Mouse (Mus musculus) brown adipose tissue, adult 24 weeks (tissue): ENCODE measurements around the gene Nhej1. TPM values are rescaled to one million over a fixed set of nuclear protein-coding genes. Genes with fewer than 3 reads are reported as not detected.

Source experiments
- H3K27ac ChIP-seq: fragments of 200-500 bp; replicated peaks from 2 replicates; pipeline ENCODE4 v1.5.1; 2012; ENCODE audit warnings: low read depth, mild to moderate bottlenecking, low read length
- H3K4me1 ChIP-seq: fragments of 200-500 bp; 2 replicates; pipeline ENCODE4 v1.6.1; 2012; ENCODE audit warnings: low read length, mixed read lengths; ENCODE audit not compliant: control insufficient read depth, insufficient read depth, insufficient read length
- H3K4me3 ChIP-seq: fragments of 200-500 bp; 2 replicates; pipeline ENCODE4 v1.5.1; 2012; ENCODE audit warnings: low read depth, mild to moderate bottlenecking, low read length, moderate library complexity; ENCODE audit not compliant: insufficient read depth
- polyA plus RNA-seq: library from polyadenylated mRNA; stranded (reverse); fragments of >200 nt; gene quantifications from 2 replicates; pipeline ENCODE4 v1.2.4, GENCODE M21; 2012; ENCODE audit not compliant: missing spikeins, insufficient read depth, insufficient read length

Gene Nhej1
- polyA plus RNA-seq, 1 experiment = 8.2 TPM

DNA sequence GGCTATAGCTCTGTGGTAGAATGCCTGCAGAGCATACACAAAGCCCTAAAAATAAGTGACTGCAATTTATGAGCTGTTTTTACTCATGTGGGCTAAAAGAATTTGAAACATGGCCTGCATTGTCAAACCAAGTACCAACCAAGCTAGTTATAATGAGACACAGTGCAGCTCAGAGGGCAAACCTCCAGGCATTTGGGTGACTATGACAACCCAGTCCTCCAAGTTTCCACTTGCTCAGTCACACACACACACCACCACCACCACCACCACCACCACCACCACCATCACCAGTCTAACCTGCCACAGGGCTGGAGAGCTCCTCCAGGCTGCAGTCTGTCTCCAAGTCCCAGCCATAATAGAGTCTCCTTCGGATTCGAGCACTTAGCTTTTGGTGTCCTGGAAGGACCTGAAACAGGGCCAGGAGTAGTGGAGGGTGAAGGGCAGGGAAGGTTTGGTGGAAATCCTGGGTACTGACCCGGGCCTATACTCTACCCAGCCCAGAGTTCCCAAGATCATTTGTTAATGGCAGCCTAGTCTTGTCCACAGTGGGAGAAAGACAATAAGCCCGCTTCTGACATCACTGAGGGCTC is 15.7 kb upstream of the Nhej1 start:
- no peaks in the 10 kb centered on the region for H3K4me1 ChIP-seq
- H3K27ac ChIP-seq = peak overlapping the region; percentile 91
- peak overlapping the region; percentile 69 for H3K4me3 ChIP-seq

DNA sequence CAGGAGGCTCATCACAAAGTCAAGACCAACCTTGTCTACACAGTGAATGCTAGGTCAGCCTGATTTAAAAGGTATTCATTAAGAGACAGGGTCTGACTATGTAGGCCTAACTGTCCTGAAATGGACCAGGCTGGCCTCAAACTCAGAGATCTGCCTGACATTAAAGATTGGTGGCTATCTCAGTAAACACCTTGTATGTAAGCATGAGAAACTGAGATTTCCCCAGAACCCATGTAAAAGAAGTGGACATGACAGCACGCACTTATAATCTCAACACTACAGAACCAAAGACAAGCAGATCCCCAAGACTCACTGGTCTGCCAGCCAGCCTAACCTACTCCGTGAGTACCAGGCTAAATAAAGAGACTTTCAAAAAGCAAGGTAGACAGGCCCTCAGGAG is 13.4 kb upstream of the Nhej1 start:
- Histone ChIP-seq H3K4me1 (no peaks in the 10 kb centered on the region), H3K4me3 (no peak overlapping the region), H3K27ac (no peak overlapping the region)

DNA sequence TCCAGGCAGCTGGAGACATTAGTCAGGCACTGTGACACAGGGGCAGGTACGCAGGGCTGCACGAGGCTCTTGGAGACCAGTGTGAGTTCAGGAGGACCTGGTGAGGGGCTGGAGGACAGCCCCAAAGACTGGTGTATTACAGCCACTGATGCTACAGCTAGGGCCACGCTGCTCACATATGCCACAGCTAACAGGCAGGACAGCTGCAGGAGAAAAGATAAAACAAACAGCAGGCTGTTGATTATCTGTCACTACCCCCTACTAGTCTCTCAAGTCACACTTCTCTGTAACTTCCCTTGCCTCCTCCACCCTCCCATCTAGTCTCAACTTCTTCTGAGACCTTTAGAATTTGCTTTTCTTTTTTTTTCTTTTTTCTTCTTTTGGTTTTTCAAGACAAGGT is 11.7 kb upstream of the Nhej1 start:
- Histone ChIP-seq H3K27ac (no peak overlapping the region), H3K4me1 (no peaks in the 10 kb centered on the region), H3K4me3 (no peak overlapping the region)

DNA sequence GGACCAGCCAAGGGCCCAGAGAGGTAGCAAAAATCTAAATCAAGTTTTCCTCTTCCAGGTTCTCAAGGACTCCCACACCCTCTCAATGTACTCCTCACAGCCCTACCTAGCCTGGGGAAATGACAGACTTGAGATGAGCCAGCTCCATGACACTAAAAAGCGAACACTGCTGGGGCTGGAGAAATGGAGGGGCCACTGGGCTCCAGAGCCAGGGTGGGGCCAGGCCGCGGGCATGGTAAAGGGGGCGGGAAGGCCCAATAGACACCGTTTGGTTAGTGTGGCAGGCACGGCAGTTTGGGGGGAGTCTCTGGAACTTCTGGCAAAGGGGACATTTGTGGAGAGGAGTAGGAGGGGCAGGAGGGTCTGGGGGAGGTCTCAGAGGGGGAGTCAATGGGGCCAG is 11.3 kb upstream of the Nhej1 start:
- no peaks in the 10 kb centered on the region for H3K4me1 ChIP-seq
- no peak overlapping the region for H3K4me3 ChIP-seq
- H3K27ac ChIP-seq = no peak overlapping the region

DNA sequence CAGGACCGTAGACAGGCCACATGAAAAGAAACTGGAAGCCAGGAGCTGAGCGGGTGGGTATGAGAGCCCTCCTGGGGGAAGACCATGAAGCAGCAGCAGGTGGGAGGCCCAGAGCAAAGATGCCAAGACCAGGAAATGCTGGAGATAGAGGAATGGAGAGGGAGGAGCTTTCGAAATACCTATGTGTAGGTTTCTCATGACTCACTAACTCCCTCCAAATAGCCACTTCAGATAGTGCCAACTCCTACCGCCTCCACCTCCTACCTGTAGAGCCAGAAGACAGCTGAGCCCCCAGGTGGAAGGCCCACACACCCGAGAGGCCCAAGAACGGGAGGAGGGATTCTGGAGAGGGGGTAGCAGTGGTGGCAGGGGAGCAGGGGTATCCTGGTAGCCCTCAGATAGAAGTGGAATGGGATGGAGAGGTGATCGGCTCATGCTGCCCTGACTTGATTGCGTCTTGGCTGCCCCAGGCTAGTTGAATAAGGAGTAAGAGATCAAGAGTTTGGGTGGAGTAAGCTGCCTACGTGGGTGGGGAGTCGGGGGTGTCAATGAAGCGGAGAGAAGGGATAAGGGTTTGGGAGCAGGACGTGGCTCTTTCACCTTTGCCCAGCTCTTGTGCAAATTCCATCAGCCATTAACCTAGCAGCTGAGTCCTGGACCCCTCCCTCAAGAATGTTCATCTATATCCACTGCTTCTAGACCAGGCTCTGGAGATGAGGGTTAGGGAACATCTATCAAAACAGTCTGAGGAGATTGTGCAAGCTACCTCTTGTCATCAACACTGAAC is 8.6 kb upstream of the Nhej1 start, which contains the start of gene Slc23a3:
Slc23a3 (minus strand) TSS at position 470 of the 787 bp plus-strand sequence.
- Histone ChIP-seq H3K27ac (no peak within 1 kb of the TSS), H3K4me3 (no peak within 1 kb of the TSS), H3K4me1 (no peaks in the 10 kb centered on the region)

DNA sequence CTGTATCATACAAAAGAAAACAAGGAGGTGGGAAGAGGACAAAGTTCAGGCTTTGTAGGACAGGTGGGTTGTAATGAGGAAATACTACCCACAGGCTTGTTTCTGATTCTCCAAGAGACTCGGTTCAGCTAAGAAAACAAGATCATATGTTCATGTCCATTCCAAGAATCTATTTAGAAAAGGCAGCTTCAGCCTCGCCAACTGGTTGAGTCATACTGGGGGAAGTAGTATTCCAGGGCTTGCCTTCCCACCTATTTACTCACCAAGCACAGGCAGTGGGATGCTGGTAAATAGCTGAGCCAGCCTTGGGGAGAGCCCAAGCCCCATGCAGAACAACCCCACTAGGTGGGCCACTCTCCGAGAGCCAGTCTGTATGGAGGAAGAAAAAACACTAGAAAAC is 3.6 kb upstream of the Nhej1 start:
- H3K27ac ChIP-seq = no peak overlapping the region
- peaks cover 3% of the 10 kb centered on the region; the same call in 1 of the 2 replicates for H3K4me1 ChIP-seq
- H3K4me3 ChIP-seq = no peak overlapping the region

DNA sequence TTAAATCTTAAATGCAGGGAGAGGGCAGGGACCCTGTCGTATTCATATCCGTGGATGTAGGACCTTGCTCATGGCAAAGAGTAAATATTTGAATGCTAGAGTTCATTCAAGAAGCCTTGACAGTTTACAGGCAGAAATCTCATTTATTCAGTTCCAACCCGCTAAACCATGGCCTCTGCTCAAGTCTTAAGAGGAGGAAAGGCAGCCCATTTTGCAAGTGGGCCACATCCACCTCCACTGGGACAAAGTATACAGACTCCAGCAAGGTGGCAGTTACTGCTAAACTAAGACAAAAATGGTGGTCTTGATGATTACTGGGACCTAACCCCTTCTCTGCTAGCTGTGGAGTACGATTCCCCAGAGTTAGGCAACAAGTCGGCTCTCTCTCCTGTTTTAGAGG is 418 bp upstream of the Nhej1 start:
- H3K4me1 ChIP-seq = peaks cover 3% of the 10 kb centered on the region; the same call in 1 of the 2 replicates
- peak overlapping the region; percentile 83 for H3K4me3 ChIP-seq
- peak overlapping the region; percentile 40; the same call in 1 of the 2 replicates for H3K27ac ChIP-seq

DNA sequence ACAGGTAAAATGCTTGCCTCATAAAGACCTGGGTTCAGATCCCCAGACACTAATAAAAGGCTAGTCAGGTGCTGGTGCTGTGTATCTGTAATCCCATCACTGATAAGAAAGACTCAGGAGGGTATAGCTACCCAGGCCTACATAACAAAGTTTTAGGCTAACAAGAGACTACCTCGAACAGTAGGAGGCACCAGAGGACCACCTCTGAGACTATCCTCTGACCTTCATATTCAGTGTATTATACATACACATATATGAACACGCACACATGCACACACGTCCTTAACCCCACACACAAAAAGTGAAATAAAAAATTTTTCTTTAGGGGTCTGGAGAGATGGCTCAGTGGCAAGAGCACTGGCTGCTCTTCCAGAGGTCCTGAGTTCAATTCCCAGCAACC is 2.8 kb downstream of the Nhej1 start:
- H3K4me3 ChIP-seq = no peak overlapping the region
- no peak overlapping the region for H3K27ac ChIP-seq
- peaks cover 3% of the 10 kb centered on the region; the same call in 1 of the 2 replicates for H3K4me1 ChIP-seq

DNA sequence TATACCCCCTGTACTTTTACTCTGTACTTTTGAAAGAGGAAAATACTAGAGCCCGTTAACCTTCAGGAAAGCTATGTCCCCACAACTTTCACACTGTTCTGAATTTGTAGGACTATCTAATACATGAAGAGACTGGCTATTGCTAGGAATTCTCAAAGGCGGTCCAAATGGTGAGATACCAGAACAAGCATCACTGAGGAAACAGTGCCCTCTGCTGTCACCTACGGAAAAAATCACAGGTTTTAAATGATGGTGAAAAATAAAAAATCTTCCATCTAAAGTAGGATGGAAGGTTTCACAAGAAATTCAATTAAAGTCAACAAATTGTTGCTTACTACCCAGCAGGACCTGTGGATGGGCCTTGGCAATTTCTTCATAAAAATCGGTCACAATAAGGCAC is 72.9 kb downstream of the Nhej1 start:
- Histone ChIP-seq H3K4me1 (no peaks in the 10 kb centered on the region), H3K27ac (no peak overlapping the region), H3K4me3 (no peak overlapping the region)

DNA sequence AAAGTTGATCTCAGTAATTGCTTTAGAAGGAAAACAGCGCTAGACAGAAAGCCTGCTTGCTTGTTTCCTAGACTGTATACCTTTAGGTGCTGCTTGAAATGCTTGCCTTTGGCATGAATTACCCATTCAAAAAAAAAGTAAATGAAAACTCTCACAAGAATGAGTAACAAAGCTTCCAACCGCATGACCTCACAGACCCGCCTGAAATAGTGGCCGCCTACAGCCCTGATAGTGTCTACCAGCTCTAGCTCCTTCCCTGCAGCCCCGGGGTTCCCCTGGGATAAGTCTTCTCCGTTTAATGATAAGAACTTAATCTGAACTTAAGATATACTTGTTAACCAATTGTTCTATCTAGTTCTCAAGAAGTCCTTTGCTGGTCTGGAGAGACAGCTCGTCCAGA is 73.6 kb downstream of the Nhej1 start:
- no peak overlapping the region for H3K4me3 ChIP-seq
- no peak overlapping the region for H3K27ac ChIP-seq
- no peaks in the 10 kb centered on the region for H3K4me1 ChIP-seq

DNA sequence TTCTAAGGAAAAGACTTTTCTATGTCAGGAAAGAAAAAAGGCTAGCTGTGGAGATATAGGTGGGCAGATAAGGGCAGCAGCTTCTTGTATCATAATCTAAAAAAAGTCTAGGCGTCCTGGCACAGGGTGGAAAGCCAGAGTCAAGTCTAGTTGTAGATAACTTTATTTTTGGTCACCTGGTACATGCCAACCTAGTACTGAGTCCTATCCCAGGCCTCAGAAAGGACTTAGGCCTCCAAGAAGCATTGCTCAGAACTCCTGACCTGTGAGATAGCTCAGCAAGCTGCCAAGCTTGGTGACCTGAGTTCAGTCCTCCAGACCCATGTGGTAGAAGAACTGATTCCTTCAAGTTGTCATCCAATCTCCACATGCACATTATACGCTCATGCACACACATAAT is 76.4 kb downstream of the Nhej1 start:
- no peak overlapping the region for H3K27ac ChIP-seq
- H3K4me3 ChIP-seq = no peak overlapping the region
- H3K4me1 ChIP-seq = no peaks in the 10 kb centered on the region

DNA sequence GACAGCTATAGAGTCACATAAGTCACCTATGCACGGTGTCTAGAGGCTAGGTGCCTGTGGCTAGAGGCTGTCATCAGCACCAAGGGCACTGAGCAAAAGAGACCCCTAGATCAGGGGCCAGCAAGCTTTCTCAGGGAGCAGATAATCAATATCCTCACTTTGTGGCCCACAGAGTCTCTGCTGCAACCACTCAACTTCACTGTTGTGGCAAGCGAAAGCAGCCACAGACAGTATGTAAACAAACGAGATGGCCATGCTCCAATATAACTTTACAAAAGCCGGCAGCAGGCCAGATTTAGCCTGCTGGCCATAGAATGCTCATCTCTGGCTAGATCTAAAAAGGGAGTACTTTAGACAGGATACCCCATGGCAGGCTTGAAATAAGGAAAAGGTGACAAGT is 77.0 kb downstream of the Nhej1 start:
- no peak overlapping the region for H3K4me3 ChIP-seq
- no peak overlapping the region for H3K27ac ChIP-seq
- no peaks in the 10 kb centered on the region for H3K4me1 ChIP-seq

DNA sequence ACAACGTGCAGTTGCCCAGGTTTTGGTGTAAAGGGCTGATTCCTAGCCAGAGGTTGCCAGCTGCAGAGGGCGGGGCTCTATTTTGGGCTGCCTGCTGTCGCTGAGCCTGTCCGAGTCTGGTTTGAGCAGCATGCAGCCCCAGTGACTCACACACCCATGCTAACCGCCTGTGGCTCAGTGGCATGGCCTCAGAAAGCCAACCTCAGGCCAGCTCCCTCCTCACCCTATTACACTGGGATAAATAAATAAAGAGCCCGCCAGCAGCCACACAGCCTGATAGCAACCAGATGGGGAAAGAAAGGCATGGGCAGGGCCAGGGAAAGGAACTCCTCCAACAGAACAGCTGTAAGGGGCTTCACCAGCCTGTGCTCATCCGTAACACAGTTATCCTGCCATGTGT is 84.6 kb downstream of the Nhej1 start:
- Histone ChIP-seq H3K4me3 (no peak overlapping the region), H3K4me1 (no peaks in the 10 kb centered on the region), H3K27ac (no peak overlapping the region)

DNA sequence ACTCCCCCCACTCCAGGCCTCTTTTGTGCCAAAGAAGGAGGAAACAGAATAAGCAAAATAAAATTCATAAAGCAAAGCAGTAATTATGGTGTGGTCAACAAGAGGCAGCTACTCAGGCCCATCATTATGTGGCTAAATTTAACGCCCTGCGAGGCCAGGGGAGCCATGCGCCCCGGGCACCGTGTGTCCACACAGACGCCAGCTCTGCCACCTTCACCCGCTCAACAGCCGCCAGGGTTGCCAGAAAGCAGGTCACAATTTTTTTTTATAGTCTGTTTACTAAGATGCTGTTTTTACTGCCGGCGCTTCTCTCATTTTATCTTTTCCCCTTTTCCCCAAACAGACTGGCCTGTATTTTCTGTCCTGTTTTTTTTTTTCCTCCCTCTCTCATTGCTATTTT is 93.0 kb downstream of the Nhej1 start:
- Histone ChIP-seq H3K4me1 (no peaks in the 10 kb centered on the region), H3K27ac (no peak overlapping the region)

DNA sequence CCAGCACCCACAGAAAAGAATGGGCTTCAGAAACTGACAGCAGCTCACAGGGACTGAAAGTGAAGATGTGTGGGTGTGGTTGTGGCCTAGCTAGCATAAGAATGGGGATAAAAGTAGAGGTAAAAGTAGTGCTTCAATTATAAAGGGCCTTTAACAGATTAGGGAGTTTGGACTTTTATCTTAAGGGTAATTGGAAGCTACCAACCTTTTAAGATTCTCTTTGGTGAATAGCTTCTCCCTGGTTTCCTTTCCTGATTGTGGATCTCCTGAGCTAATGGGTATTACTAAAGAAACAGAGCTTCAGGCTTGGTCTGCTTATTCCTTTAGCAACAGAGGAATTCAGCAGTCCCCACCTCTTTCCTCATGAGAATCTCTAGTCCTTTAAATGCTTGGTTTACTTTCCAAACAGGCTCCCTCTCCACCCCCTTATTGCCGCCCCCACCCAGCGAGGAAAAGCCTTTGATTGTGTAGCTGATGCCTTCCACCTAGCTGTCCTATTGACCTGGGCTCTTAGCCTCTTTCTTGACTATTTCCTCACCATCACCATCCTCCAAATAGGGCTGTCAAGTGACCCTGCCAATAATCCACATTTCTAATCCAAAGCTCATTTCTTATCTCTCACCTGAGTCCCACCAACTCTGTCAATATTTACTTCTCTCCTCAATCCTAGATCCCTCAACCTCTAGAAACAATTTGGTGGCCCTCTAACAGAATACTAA is 97.8 kb downstream of the Nhej1 start:
- Histone ChIP-seq H3K4me1 (no peaks in the 10 kb centered on the region), H3K27ac (no peak overlapping the region), H3K4me3 (no peak overlapping the region)

More for the DNA sequence above, 93.0 kb downstream of the Nhej1 start:
- no peak overlapping the region for H3K4me3 ChIP-seq
